Mouse (Mus musculus): ENCODE data around the gene Agk. TPM values are rescaled to one million over a fixed set of nuclear protein-coding genes. Genes with fewer than 3 reads are reported as not detected.

Agk gene
- total and polyA plus RNA-seq, 3 experiments = 29.7 to 29.9 TPM; not detected in 1

DNA sequence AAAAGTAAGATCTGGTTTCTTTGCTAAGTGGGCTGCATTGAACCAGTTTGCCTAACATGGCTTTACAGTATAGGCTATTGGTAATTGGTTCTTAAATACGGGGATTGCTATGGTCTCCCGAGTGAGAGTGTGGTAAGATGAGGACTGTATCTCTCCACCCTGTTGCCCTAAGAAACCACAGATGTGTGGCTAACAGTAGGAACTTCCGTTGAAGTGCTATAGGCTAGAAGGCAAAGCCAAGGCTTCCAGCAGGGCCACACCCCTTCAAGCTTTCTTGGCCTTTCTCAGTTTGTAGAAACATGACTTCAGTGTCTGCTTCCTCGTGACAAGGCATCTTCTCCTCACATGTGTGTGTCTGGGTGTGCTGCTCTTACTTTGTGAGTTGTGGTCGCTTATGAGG lies 24.3 kb upstream of the Agk start:
- Histone ChIP-seq H3K36me3 (ENCODE audit: control insufficient read depth in 1 of 2, insufficient read depth in 2 of 2, low read length in 2 of 2) (no peaks in the 10 kb centered on the region), H3K79me2 (ENCODE audit: control insufficient read depth, insufficient read depth, low read length, poor library complexity) (no peaks in the 10 kb centered on the region), H3K4me1 (ENCODE audit: control insufficient read depth in 1 of 2, insufficient read depth in 2 of 2, low read length in 2 of 2) (no peaks in the 10 kb centered on the region), H3K27ac (ENCODE audit: control insufficient read depth, low read depth, low read length) (no peak overlapping the region), H3K9me3 (replicated peaks; ENCODE audit: insufficient read depth, low read length) (no peaks in the 10 kb centered on the region), H3K4me3 (ENCODE audit: control insufficient read depth in 1 of 2, insufficient read depth in 1 of 2, low read depth in 2 of 2, low read length in 2 of 2) (no peak overlapping the region), H3K27me3 (ENCODE audit: control insufficient read depth in 1 of 2, insufficient read depth in 2 of 2, low read length in 2 of 2) (0 out of 4 replicates have a peak, but pooled peaks cover 0 to 1% of the 10 kb centered on the region in 2 experiments), H3K9ac (ENCODE audit: control insufficient read depth, low read depth, low read length, poor library complexity, severe bottlenecking) (no peak overlapping the region)
- TF ChIP-seq ETS1 (IDR thresholded peaks at IDR 0.05; ENCODE audit: low read depth, low read length) (no peak), NRF1 (IDR thresholded peaks at IDR 0.05; ENCODE audit: insufficient read depth, low read depth, low read length, poor library complexity, severe bottlenecking) (no peak), GABPA (IDR thresholded peaks at IDR 0.05; ENCODE audit: low read depth, low read length) (no peak), JUND (IDR thresholded peaks at IDR 0.05; ENCODE audit: low read depth, low read length) (no peak), ZNF384 (IDR thresholded peaks at IDR 0.05; ENCODE audit: low read depth, low read length) (no peak), ZC3H11A (IDR thresholded peaks at IDR 0.05; ENCODE audit: low read depth, low read length) (no peak), MAFK (IDR thresholded peaks at IDR 0.05; ENCODE audit: borderline replicate concordance, low read depth, low read length) (no peak), SIN3A (IDR thresholded peaks at IDR 0.05; ENCODE audit: low read length) (no peak)
- peak; percentile 15 for DNase-seq (ENCODE audit: low read depth, low spot score)

DNA sequence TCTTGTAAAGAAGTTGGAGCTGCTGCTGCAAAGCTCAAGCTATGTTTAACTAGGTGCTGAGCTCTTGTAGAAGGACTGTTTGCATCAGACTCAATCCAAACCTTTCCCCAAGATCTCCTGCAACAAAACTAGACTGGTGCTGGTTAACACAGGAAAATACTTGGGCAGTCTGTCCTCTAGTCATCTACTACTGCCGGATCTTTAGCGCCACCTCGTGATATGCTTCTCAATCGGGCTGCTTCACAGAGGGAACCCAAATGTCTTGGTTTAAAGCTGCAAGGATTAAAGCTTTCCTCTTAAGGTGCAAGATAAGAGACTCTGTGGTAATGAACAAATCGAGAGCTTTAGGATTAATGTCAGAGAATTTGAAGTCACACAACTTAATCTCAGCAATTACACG lies 21.6 kb upstream of the Agk start:
- Histone ChIP-seq H3K4me3 (ENCODE audit: control insufficient read depth in 1 of 2, insufficient read depth in 1 of 2, low read depth in 2 of 2, low read length in 2 of 2) (no peak overlapping the region), H3K9ac (ENCODE audit: control insufficient read depth, low read depth, low read length, poor library complexity, severe bottlenecking) (no peak overlapping the region), H3K27me3 (ENCODE audit: control insufficient read depth in 1 of 2, insufficient read depth in 2 of 2, low read length in 2 of 2) (peaks cover 0 to 4% of the 10 kb centered on the region in 2 experiments; a peak in 1 of 4 replicates), H3K9me3 (replicated peaks; ENCODE audit: insufficient read depth, low read length) (no peaks in the 10 kb centered on the region), H3K36me3 (ENCODE audit: control insufficient read depth in 1 of 2, insufficient read depth in 2 of 2, low read length in 2 of 2) (no peaks in the 10 kb centered on the region), H3K27ac (ENCODE audit: control insufficient read depth, low read depth, low read length) (no peak overlapping the region), H3K4me1 (ENCODE audit: control insufficient read depth in 1 of 2, insufficient read depth in 2 of 2, low read length in 2 of 2) (no peaks in the 10 kb centered on the region), H3K79me2 (ENCODE audit: control insufficient read depth, insufficient read depth, low read length, poor library complexity) (no peaks in the 10 kb centered on the region)
- peak; percentile 17 for DNase-seq (ENCODE audit: low read depth, low spot score)
- no peak for TF ChIP-seq USF2 (IDR thresholded peaks at IDR 0.05; ENCODE audit: borderline replicate concordance in 1 of 2, insufficient read depth in 1 of 2, low read depth in 1 of 2, low read length in 2 of 2)
- TF ChIP-seq TAL1 (IDR thresholded peaks at IDR 0.05; ENCODE audit: low read length) = no peak
- TF ChIP-seq CTCF (IDR thresholded peaks at IDR 0.05 in 2 of 3, conservative IDR thresholded peaks at IDR 0.05 in 1 of 3; ENCODE audit: control insufficient read depth in 1 of 3, insufficient read depth in 1 of 3, low read depth in 2 of 3, low read length in 3 of 3, poor library complexity in 1 of 3, severe bottlenecking in 1 of 3) = peak; percentile 22 to 42 (median 32); a peak in 3 of 6 replicates
- TF ChIP-seq MAFK (IDR thresholded peaks at IDR 0.05; ENCODE audit: borderline replicate concordance, low read depth, low read length) = no peak
- TF ChIP-seq RCOR1 (IDR thresholded peaks at IDR 0.05; ENCODE audit: low read depth, low read length) = no peak
- no peak for TF ChIP-seq POLR2A (IDR thresholded peaks at IDR 0.05; ENCODE audit: control insufficient read depth in 1 of 2, insufficient read depth in 1 of 2, low read depth in 1 of 2, low read length in 2 of 2, poor library complexity in 1 of 2)
- TF ChIP-seq RAD21 (IDR thresholded peaks at IDR 0.05; ENCODE audit: low read depth, low read length) = peak; percentile 18
- peak; percentile 18; the same call in 1 of the 2 replicates for TF ChIP-seq SMC3 (IDR thresholded peaks at IDR 0.05; ENCODE audit: low read depth, low read length)
- TF ChIP-seq USF1 (IDR thresholded peaks at IDR 0.05; ENCODE audit: low read depth, low read length) = no peak
